Mouse (Mus musculus) heart, embryonic 13.5 days (tissue): ENCODE results near the gene Dcdc2b. TPM values are rescaled to one million over a fixed set of nuclear protein-coding genes. Genes with fewer than 3 reads are reported as not detected.
A peak's percentile ranks its signal among the peaks of the same experiment; 100 is the strongest.

ENCODE experiments used
- ATAC-seq: fragments of 200-750 bp; cut with Nextera tagmentation; 2 replicates; pipeline ENCODE4 v1.8.0; 2017; ENCODE audit warnings: moderate TSS enrichment; ENCODE audit not compliant: insufficient number of reproducible peaks, low FRiP score, low TSS enrichment; ENCODE audit errors: extremely low read depth
- H3K27ac ChIP-seq: fragments of 300-500 bp; sonication (generic); replicated peaks from 2 replicates; pipeline ENCODE4 v1.5.1; 2015; ENCODE audit warnings: moderate library complexity, mild to moderate bottlenecking, inconsistent platforms
- H3K27me3 ChIP-seq: fragments of 300-500 bp; sonication (generic); replicated peaks from 2 replicates; pipeline ENCODE4 v1.6.1; 2015; ENCODE audit warnings: mild to moderate bottlenecking, inconsistent platforms
- H3K36me3 ChIP-seq: fragments of 300-500 bp; sonication (generic); 2 replicates; pipeline ENCODE4 v1.6.1; 2015; ENCODE audit warnings: mild to moderate bottlenecking, inconsistent platforms
- H3K4me1 ChIP-seq: fragments of 300-500 bp; sonication (generic); 2 replicates; pipeline ENCODE4 v1.6.1; 2015; ENCODE audit warnings: inconsistent platforms
- H3K4me2 ChIP-seq: fragments of 300-500 bp; sonication (generic); 2 replicates; pipeline ENCODE4 v1.6.1; 2015; ENCODE audit warnings: inconsistent platforms, mild to moderate bottlenecking, moderate library complexity
- H3K4me3 ChIP-seq: fragments of 300-500 bp; sonication (generic); 2 replicates; pipeline ENCODE4 v1.5.1; 2015; ENCODE audit warnings: moderate library complexity, mild to moderate bottlenecking, inconsistent platforms
- H3K9ac ChIP-seq: fragments of 300-500 bp; sonication (generic); 2 replicates; pipeline ENCODE4 v1.6.1; 2015; ENCODE audit warnings: inconsistent platforms, mild to moderate bottlenecking, moderate library complexity
- H3K9me3 ChIP-seq: fragments of 300-500 bp; sonication (generic); 2 replicates; pipeline ENCODE4 v1.6.1; 2016; ENCODE audit warnings: inconsistent platforms
- WGBS: fragments of 180-500 bp; shearing (Covaris S2); methylation state at CpG from one replicate; pipeline ENCODE4 v1.1.7; 2015; ENCODE audit warnings: mixed read lengths; 5-methylcytosine and 5-hydroxymethylcytosine counted together
- polyA plus RNA-seq: library from polyadenylated mRNA; unstranded; fragments of >200 nt; fragmentation: Nextera tagmentation; extraction: Ambion mirVana; gene quantifications from 2 replicates; pipeline ENCODE4 v1.2.1, GENCODE M21; 2015

Gene Dcdc2b
- polyA plus RNA-seq, 1 experiment from 2014 or later, result 1.3 TPM

- Histone ChIP-seq H3K9me3 (no peaks in the 10 kb centered on the region), H3K27ac (peak overlapping the region; percentile 60), H3K36me3 (peaks cover 18% of the 10 kb centered on the region), H3K9ac (0 out of 2 replicates have a peak overlapping the region, but pooled peaks have one; percentile 1), H3K4me1 (peaks cover 48% of the 10 kb centered on the region), H3K4me3 (no peak overlapping the region), H3K27me3 (no peaks in the 10 kb centered on the region), H3K4me2 (peak overlapping the region; percentile 5; the same call in 1 of the 2 replicates)
- ATAC-seq, result no peak
- 81% methylated on average over 11 of the region's 11 CpGs for WGBS
Measured at GRCm38 (mm10) chr4:129620419-129621282, 6.6 kb upstream of the Dcdc2b start.

GRCm38 (mm10) chr4:129618786-129619691 lies 5.0 kb upstream of the Dcdc2b start, which contains the start of gene Iqcc:
TSS of gene Iqcc (minus strand) at chr4:129619099.
- Histone ChIP-seq H3K4me1 (peaks cover 41% of the 10 kb centered on the region), H3K4me3 (peak within 1 kb of the TSS; percentile 69), H3K9ac (peak within 1 kb of the TSS; percentile 88), H3K4me2 (peak within 1 kb of the TSS; percentile 91), H3K27me3 (no peaks in the 10 kb centered on the region), H3K27ac (peak within 1 kb of the TSS; percentile 83), H3K9me3 (no peaks in the 10 kb centered on the region), H3K36me3 (peaks cover 24% of the 10 kb centered on the region)
- peak; percentile 81; the same call in 1 of the 2 replicates for ATAC-seq
- 4% methylated on average over 44 of the region's 44 CpGs for WGBS

- WGBS, result 89% methylated on average over 5 of the region's 5 CpGs
- H3K4me3 ChIP-seq, result peak overlapping the region; percentile 69
- H3K27ac ChIP-seq, result peak overlapping the region; percentile 83
Measured at GRCm38 (mm10) chr4:129618031-129618430, 4.0 kb upstream of the Dcdc2b start.

GRCm38 (mm10) chr4:129617121-129617641 lies 3.1 kb upstream of the Dcdc2b start:
- WGBS, result 89% methylated on average over 7 of the region's 7 CpGs
- H3K4me2 ChIP-seq, result no peak overlapping the region
- no peak overlapping the region for H3K27ac ChIP-seq
- no peak overlapping the region for H3K4me3 ChIP-seq
- 0 out of 2 replicates have a peak overlapping the region, but pooled peaks have one; percentile 5 for H3K9ac ChIP-seq
- H3K9me3 ChIP-seq, result no peaks in the 10 kb centered on the region
- peaks cover 24% of the 10 kb centered on the region for H3K36me3 ChIP-seq
- peaks cover 32% of the 10 kb centered on the region for H3K4me1 ChIP-seq
- no peak for ATAC-seq
- H3K27me3 ChIP-seq, result no peaks in the 10 kb centered on the region

More at GRCm38 (mm10) chr4:129618031-129618430, 4.0 kb upstream of the Dcdc2b start:
- peak overlapping the region; percentile 91 for H3K4me2 ChIP-seq
- no peaks in the 10 kb centered on the region for H3K9me3 ChIP-seq
- H3K36me3 ChIP-seq, result peaks cover 24% of the 10 kb centered on the region
- peaks cover 40% of the 10 kb centered on the region for H3K4me1 ChIP-seq
- no peak for ATAC-seq
- H3K27me3 ChIP-seq, result no peaks in the 10 kb centered on the region
- H3K9ac ChIP-seq, result peak overlapping the region; percentile 88

- 86% methylated on average over 3 of the region's 3 CpGs for WGBS
- Histone ChIP-seq H3K36me3 (peaks cover 24% of the 10 kb centered on the region), H3K9me3 (no peaks in the 10 kb centered on the region), H3K27me3 (no peaks in the 10 kb centered on the region), H3K27ac (no peak overlapping the region), H3K4me1 (peaks cover 26% of the 10 kb centered on the region), H3K4me2 (no peak overlapping the region), H3K9ac (no peak overlapping the region), H3K4me3 (no peak overlapping the region)
- ATAC-seq, result no peak
Measured at GRCm38 (mm10) chr4:129616631-129617030, 2.6 kb upstream of the Dcdc2b start.

GRCm38 (mm10) chr4:129615801-129616290 lies 1.8 kb upstream of the Dcdc2b start:
- 85% methylated on average over 9 of the region's 9 CpGs for WGBS

GRCm38 (mm10) chr4:129610472-129610871 lies 3.6 kb downstream of the Dcdc2b start:
- Histone ChIP-seq H3K4me1 (peaks cover 12% of the 10 kb centered on the region), H3K4me2 (no peak overlapping the region), H3K9ac (no peak overlapping the region), H3K36me3 (peaks cover 44% of the 10 kb centered on the region), H3K27me3 (no peaks in the 10 kb centered on the region), H3K9me3 (no peaks in the 10 kb centered on the region), H3K4me3 (no peak overlapping the region), H3K27ac (no peak overlapping the region)
- ATAC-seq, result no peak
- WGBS, result 58% methylated on average over 4 of the region's 4 CpGs

More at GRCm38 (mm10) chr4:129615801-129616290, 1.8 kb upstream of the Dcdc2b start:
- ATAC-seq, result no peak
- no peak overlapping the region for H3K27ac ChIP-seq
- H3K9ac ChIP-seq, result no peak overlapping the region
- no peak overlapping the region for H3K4me3 ChIP-seq
- H3K36me3 ChIP-seq, result peaks cover 24% of the 10 kb centered on the region
- H3K9me3 ChIP-seq, result no peaks in the 10 kb centered on the region
- no peak overlapping the region for H3K4me2 ChIP-seq
- no peaks in the 10 kb centered on the region for H3K27me3 ChIP-seq
- peaks cover 24% of the 10 kb centered on the region for H3K4me1 ChIP-seq

GRCm38 (mm10) chr4:129610026-129610425 lies 4.0 kb downstream of the Dcdc2b start:
- Histone ChIP-seq H3K27me3 (no peaks in the 10 kb centered on the region), H3K36me3 (peaks cover 47% of the 10 kb centered on the region), H3K4me3 (no peak overlapping the region), H3K4me1 (peaks cover 12% of the 10 kb centered on the region), H3K27ac (no peak overlapping the region), H3K9me3 (no peaks in the 10 kb centered on the region), H3K9ac (no peak overlapping the region), H3K4me2 (no peak overlapping the region)
- 77% methylated on average over 4 of the region's 4 CpGs for WGBS
- ATAC-seq, result no peak

GRCm38 (mm10) chr4:129609139-129609631 lies 4.9 kb downstream of the Dcdc2b start:
- Histone ChIP-seq H3K9ac (no peak overlapping the region), H3K27ac (no peak overlapping the region), H3K9me3 (no peaks in the 10 kb centered on the region), H3K4me2 (no peak overlapping the region), H3K27me3 (no peaks in the 10 kb centered on the region), H3K4me1 (peaks cover 8% of the 10 kb centered on the region), H3K36me3 (peaks cover 52% of the 10 kb centered on the region), H3K4me3 (no peak overlapping the region)
- 78% methylated on average over 12 of the region's 12 CpGs for WGBS
- ATAC-seq, result no peak

- WGBS, result 36% methylated on average over 7 of the region's 7 CpGs
- Histone ChIP-seq H3K36me3 (peaks cover 59% of the 10 kb centered on the region), H3K9ac (no peak overlapping the region), H3K4me2 (no peak overlapping the region), H3K4me1 (0 out of 2 replicates have a peak, but pooled peaks cover 4% of the 10 kb centered on the region), H3K27ac (no peak overlapping the region; the same call in 1 of the 2 replicates), H3K4me3 (no peak overlapping the region), H3K9me3 (no peaks in the 10 kb centered on the region), H3K27me3 (no peaks in the 10 kb centered on the region)
- ATAC-seq, result no peak
Measured at GRCm38 (mm10) chr4:129608426-129609025, 5.5 kb downstream of the Dcdc2b start.
